Mouse (Mus musculus): Measurements from ENCODE around the gene Fbxw5.
A peak's percentile ranks its signal among the peaks of the same experiment; 100 is the strongest.
"Not testable (repeated sequence)": the region's sequence is repeated elsewhere in the genome, so short reads cannot be mapped to it uniquely, and the experiment has no call there.

The Fbxw5 gene

GRCm38 (mm10) chr2:25509912-25510311, 9.4 kb downstream of the Fbxw5 start:
- DNase-seq (ENCODE audit: low spot score) = no peak

GRCm38 (mm10) chr2:25526510-25527302, 26.2 kb downstream of the Fbxw5 start:
- no peak for DNase-seq (ENCODE audit: low spot score)

GRCm38 (mm10) chr2:25533707-25534106, 33.2 kb downstream of the Fbxw5 start:
- no peak for DNase-seq (ENCODE audit: low spot score)

GRCm38 (mm10) chr2:25534178-25534865, 33.8 kb downstream of the Fbxw5 start:
- DNase-seq (ENCODE audit: low spot score) = peak; percentile 65

- DNase-seq (ENCODE audit: low spot score) = no peak
These were observed 34.3 kb downstream of the Fbxw5 start for GRCm38 (mm10) chr2:25534866-25535182.

- no peak for DNase-seq (ENCODE audit: low spot score)
These were observed 36.0 kb downstream of the Fbxw5 start for GRCm38 (mm10) chr2:25536531-25536930.

- no peak for DNase-seq (ENCODE audit: low spot score)
These were observed 40.0 kb downstream of the Fbxw5 start for GRCm38 (mm10) chr2:25540541-25540948.

- DNase-seq (ENCODE audit: low spot score) = no peak
These were observed 41.3 kb downstream of the Fbxw5 start for GRCm38 (mm10) chr2:25541644-25542367.

- DNase-seq (ENCODE audit: low spot score) = no peak
These were observed 45.7 kb downstream of the Fbxw5 start for GRCm38 (mm10) chr2:25545996-25546810.

- DNase-seq (ENCODE audit: low spot score) = peak; percentile 99
These were observed 46.4 kb downstream of the Fbxw5 start, which contains the start of gene Traf2 for GRCm38 (mm10) chr2:25546811-25547491. Gene Traf2, minus strand, starts transcription at chr2:25546940.

GRCm38 (mm10) chr2:25549021-25549991, 48.8 kb downstream of the Fbxw5 start:
- no peak for DNase-seq (ENCODE audit: low spot score)

GRCm38 (mm10) chr2:25551186-25551585, 50.6 kb downstream of the Fbxw5 start:
- peak; percentile 64 for DNase-seq (ENCODE audit: low spot score)

- not testable (repeated sequence) for DNase-seq (ENCODE audit: low spot score)
These were observed 52.7 kb downstream of the Fbxw5 start for GRCm38 (mm10) chr2:25553171-25553786.

All from layer of hippocampus, adult 11-12 months (tissue).